Mouse (Mus musculus): Measurements from ENCODE around the gene Gucy2g. TPM values are rescaled to one million over a fixed set of nuclear protein-coding genes. Genes with fewer than 3 reads are reported as not detected.
"Not testable (repeated sequence)": the region's sequence is repeated elsewhere in the genome, so short reads cannot be mapped to it uniquely, and the experiment has no call there.

The Gucy2g gene
- polyA plus RNA-seq, 2 experiments = 0.03 TPM; not detected in 1

DNA sequence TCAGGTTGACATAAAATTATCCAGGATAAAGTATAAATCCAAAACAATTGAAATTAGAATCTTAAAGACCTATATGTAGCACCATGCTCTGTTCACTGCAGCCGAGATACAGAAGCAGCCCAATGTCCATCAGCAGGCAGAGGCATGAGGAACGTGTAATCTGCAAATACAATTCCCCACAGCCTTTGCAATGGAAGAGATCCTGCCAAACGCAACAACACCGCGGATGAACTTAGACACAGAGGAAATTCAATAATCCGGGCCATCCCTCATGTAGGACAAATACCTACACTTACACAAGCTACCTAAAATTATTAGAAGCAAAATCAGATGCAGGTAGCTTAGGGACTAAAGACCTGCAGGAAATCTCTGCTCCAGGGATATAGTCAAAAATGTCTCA is 88.1 kb downstream of the Gucy2g start:
- no peak for ATAC-seq (ENCODE audit: insufficient read depth)
- DNase-seq (ENCODE audit: low read depth in 3 of 3, low spot score in 3 of 3) = no peak
- Histone ChIP-seq H3K9ac (replicated peaks) (no peak overlapping the region), H3K36me3 (replicated peaks; ENCODE audit: control insufficient read depth, insufficient read depth, low read depth) (no peaks in the 10 kb centered on the region), H3K4me1 (replicated peaks; ENCODE audit: control insufficient read depth in 2 of 2, insufficient read depth in 2 of 2, low read length in 1 of 2) (0 out of 4 replicates have a peak, but pooled peaks cover 0 to 1% of the 10 kb centered on the region in 2 experiments), H3K9me3 (ENCODE audit: control insufficient read depth, low read length) (no peaks in the 10 kb centered on the region), H3K4me2 (ENCODE audit: low read depth) (no peak overlapping the region), H3K27ac (no peak overlapping the region), H3K4me3 (ENCODE audit: insufficient read depth in 1 of 2, low read depth in 2 of 2, low read length in 2 of 2) (no peak overlapping the region), H3K27me3 (ENCODE audit: control insufficient read depth, insufficient read depth, low read length) (no peaks in the 10 kb centered on the region)
- 77% methylated on average over 6 of the region's 6 CpGs for WGBS (ENCODE audit: insufficient replicate concordance)
- TF ChIP-seq CTCF (IDR thresholded peaks at IDR 0.05; ENCODE audit: low read depth) (no peak), EP300 (IDR thresholded peaks at IDR 0.05; ENCODE audit: low read depth) (no peak)

DNA sequence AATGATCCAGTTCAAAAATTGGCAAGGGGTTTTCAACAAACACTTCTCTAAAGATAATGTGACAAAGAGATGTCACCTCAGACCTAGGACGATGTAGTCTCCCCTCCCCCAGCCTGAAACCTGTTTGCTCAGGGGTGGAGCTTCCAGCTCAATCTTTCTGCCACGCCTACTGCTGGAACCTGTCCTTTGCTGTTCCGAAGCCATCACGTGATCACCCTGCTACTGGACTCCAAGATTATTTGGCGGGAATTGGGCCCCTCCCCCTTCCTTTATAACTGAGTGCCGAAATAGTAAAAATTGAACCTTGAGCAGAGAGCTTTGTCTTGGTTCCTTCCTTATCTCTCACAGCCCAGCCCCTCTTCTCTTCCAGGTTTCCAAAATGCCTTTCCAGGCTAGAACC is 88.8 kb downstream of the Gucy2g start:
- DNase-seq (ENCODE audit: low read depth in 3 of 3, low spot score in 3 of 3); H3K4me3 ChIP-seq (ENCODE audit: insufficient read depth in 1 of 2, low read depth in 2 of 2, low read length in 2 of 2): not testable (repeated sequence)
- 38% methylated on average over 6 of the region's 6 CpGs for WGBS (ENCODE audit: insufficient replicate concordance)

DNA sequence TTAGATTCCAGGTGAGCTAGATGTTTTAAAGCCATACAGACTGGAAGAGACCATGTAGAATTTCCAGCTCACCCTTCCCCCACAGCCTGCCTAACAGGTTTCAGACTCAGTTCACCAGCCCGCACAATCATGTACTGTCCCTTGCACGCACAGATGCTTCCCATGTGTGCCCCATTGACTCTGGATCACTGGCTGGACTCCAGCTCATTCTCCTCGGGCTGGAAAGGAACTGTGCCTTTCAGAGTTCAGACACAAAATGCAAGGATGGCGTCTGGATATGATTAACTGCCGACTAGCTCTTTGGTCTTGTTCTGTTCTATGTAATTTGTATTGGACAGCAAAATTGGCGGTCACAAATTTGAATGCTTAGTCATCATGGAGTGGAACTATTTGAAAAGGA is 91.4 kb downstream of the Gucy2g start:
- WGBS (ENCODE audit: insufficient replicate concordance) = 65% methylated on average over 6 of the region's 6 CpGs
- TF ChIP-seq EP300 (IDR thresholded peaks at IDR 0.05; ENCODE audit: low read depth) = no peak
- no peak for TF ChIP-seq CTCF (IDR thresholded peaks at IDR 0.05; ENCODE audit: low read depth)

More for the DNA sequence above, 88.8 kb downstream of the Gucy2g start:
- H3K27me3 ChIP-seq (ENCODE audit: control insufficient read depth, insufficient read depth, low read length); H3K36me3 ChIP-seq (replicated peaks; ENCODE audit: control insufficient read depth, insufficient read depth, low read depth); H3K4me2 ChIP-seq (ENCODE audit: low read depth); ATAC-seq (ENCODE audit: insufficient read depth); H3K27ac ChIP-seq; H3K9me3 ChIP-seq (ENCODE audit: control insufficient read depth, low read length); H3K4me1 ChIP-seq (replicated peaks; ENCODE audit: control insufficient read depth in 2 of 2, insufficient read depth in 2 of 2, low read length in 1 of 2); H3K9ac ChIP-seq (replicated peaks): not testable (repeated sequence)

GRCm38 (mm10) chr19:55148109-55148508 is 92.9 kb downstream of the Gucy2g start:
- no peak overlapping the region for H3K4me2 ChIP-seq (ENCODE audit: low read depth)
- no peak overlapping the region for H3K4me3 ChIP-seq (ENCODE audit: insufficient read depth in 1 of 2, low read depth in 2 of 2, low read length in 2 of 2)
- H3K27me3 ChIP-seq (ENCODE audit: control insufficient read depth, insufficient read depth, low read length) = no peaks in the 10 kb centered on the region
- peaks cover 0 to 7% of the 10 kb centered on the region in 2 experiments; a peak in 1 of 4 replicates for H3K4me1 ChIP-seq (replicated peaks; ENCODE audit: control insufficient read depth in 2 of 2, insufficient read depth in 2 of 2, low read length in 1 of 2)
- no peak overlapping the region for H3K9ac ChIP-seq (replicated peaks)
- DNase-seq (ENCODE audit: low read depth in 3 of 3, low spot score in 3 of 3) (no peak), ATAC-seq (ENCODE audit: insufficient read depth) (no peak)
- no peak overlapping the region for H3K27ac ChIP-seq
- no peaks in the 10 kb centered on the region for H3K36me3 ChIP-seq (replicated peaks; ENCODE audit: control insufficient read depth, insufficient read depth, low read depth)
- WGBS (ENCODE audit: insufficient replicate concordance) = 58% methylated on average over 6 of the region's 6 CpGs
- TF ChIP-seq EP300 (IDR thresholded peaks at IDR 0.05; ENCODE audit: low read depth) (no peak), CTCF (IDR thresholded peaks at IDR 0.05; ENCODE audit: low read depth) (no peak)
- H3K9me3 ChIP-seq (ENCODE audit: control insufficient read depth, low read length) = no peaks in the 10 kb centered on the region

More for the DNA sequence above, 91.4 kb downstream of the Gucy2g start:
- Histone ChIP-seq H3K9me3 (ENCODE audit: control insufficient read depth, low read length) (no peaks in the 10 kb centered on the region), H3K27me3 (ENCODE audit: control insufficient read depth, insufficient read depth, low read length) (no peaks in the 10 kb centered on the region), H3K9ac (replicated peaks) (no peak overlapping the region), H3K36me3 (replicated peaks; ENCODE audit: control insufficient read depth, insufficient read depth, low read depth) (no peaks in the 10 kb centered on the region), H3K27ac (no peak overlapping the region), H3K4me1 (replicated peaks; ENCODE audit: control insufficient read depth in 2 of 2, insufficient read depth in 2 of 2, low read length in 1 of 2) (peaks cover 0 to 5% of the 10 kb centered on the region in 2 experiments; a peak in 1 of 4 replicates), H3K4me2 (ENCODE audit: low read depth) (no peak overlapping the region), H3K4me3 (ENCODE audit: insufficient read depth in 1 of 2, low read depth in 2 of 2, low read length in 2 of 2) (no peak overlapping the region)
- ATAC-seq (ENCODE audit: insufficient read depth) (no peak), DNase-seq (ENCODE audit: low read depth in 3 of 3, low spot score in 3 of 3) (no peak)

Small RNA genes lying within 50 kb of the gene (microRNA-seq; reads per million reads assigned to microRNA genes)
- gene Mir6715 = 1.7 reads per million

Other genes with a start within 250 kb of the Gucy2g start
- 13.6 and 15.0 TPM in 2 replicates for gene Gpam, start 114.0 kb downstream of the Gucy2g start, polyA plus RNA-seq (2012; rRNA removed)
- gene Gpam, start 114.0 kb downstream of the Gucy2g start, polyA plus RNA-seq (2014; fragmentation: Nextera tagmentation; extraction: Ambion mirVana) = 21.6 and 24.0 TPM in 2 replicates
- gene Tectb, start 60.5 kb downstream of the Gucy2g start, polyA plus RNA-seq (2012; rRNA removed) = 0.01 and 0.08 TPM in 2 replicates
- gene Tectb, start 60.5 kb downstream of the Gucy2g start, polyA plus RNA-seq (2014; fragmentation: Nextera tagmentation; extraction: Ambion mirVana) = 0.23 TPM in 1 of 2 replicates, not detected in the other
- gene Acsl5, start 10.7 kb upstream of the Gucy2g start, polyA plus RNA-seq (2012; rRNA removed) = 35.2 and 50.3 TPM in 2 replicates
- 117 and 126 TPM in 2 replicates for gene Acsl5, start 10.7 kb upstream of the Gucy2g start, polyA plus RNA-seq (2014; fragmentation: Nextera tagmentation; extraction: Ambion mirVana)
- 10.6 and 14.2 TPM in 2 replicates for gene Zdhhc6, start 74.8 kb upstream of the Gucy2g start, polyA plus RNA-seq (2012; rRNA removed)
- gene Zdhhc6, start 74.8 kb upstream of the Gucy2g start, polyA plus RNA-seq (2014; fragmentation: Nextera tagmentation; extraction: Ambion mirVana) = 51.3 and 51.7 TPM in 2 replicates
- 4.6 and 6.9 TPM in 2 replicates for gene Vti1a, start 75.1 kb upstream of the Gucy2g start, polyA plus RNA-seq (2012; rRNA removed)
- 10.9 and 11.9 TPM in 2 replicates for gene Vti1a, start 75.1 kb upstream of the Gucy2g start, polyA plus RNA-seq (2014; fragmentation: Nextera tagmentation; extraction: Ambion mirVana)